Mouse (Mus musculus): Measurements from ENCODE around the gene P3h3.

GRCm38 (mm10) chr6:124803061-124803460, 54.5 kb downstream of the P3h3 start:
- TF ChIP-seq CTCF (IDR thresholded peaks at IDR 0.05; ENCODE audit: borderline replicate concordance, insufficient read depth, low read length) (no peak), POLR2A (IDR thresholded peaks at IDR 0.05; ENCODE audit: low read depth, low read length) (no peak)

All from embryonic fibroblast, embryonic 13.5 days (primary cell).